In genomic region chrX:10215972-10216371, GRCm38 (mm10) we compare ENCODE assay signal across 8 mouse cellular contexts. TPM values are rescaled to one million over a fixed set of nuclear protein-coding genes. Genes with fewer than 3 reads are reported as not detected.
DNase-seq lines count a peak whose midpoint lies in the region; ATAC-seq lines count a peak whose summit lies in the region.

No protein-coding gene starts in this region.

- H3K4me2 ChIP-seq in heart, embryonic 11.5 days = peak overlapping the region; percentile 54
- H3K4me2 ChIP-seq in midbrain, embryonic 13.5 days (replicated peaks) = peak overlapping the region; percentile 60

- intact Hi-C loops in heart, postnatal 14 days (cut with DNase I) = no loop called here
- intact Hi-C loops in heart, postnatal 10 days (cut with DNase I) = no loop called here
- intact Hi-C loops in left cerebral cortex, postnatal 4 days (cut with DNase I) = no loop called here

- H3K4me3 ChIP-seq in heart, embryonic 11.5 days (ENCODE audit: low read depth, low read length) = peak overlapping the region; percentile 55
- peak overlapping the region; percentile 52 for H3K4me3 ChIP-seq in midbrain, embryonic 13.5 days (replicated peaks)

- 0 out of 2 replicates have a peak, but pooled peaks have one; percentile 4 for ATAC-seq in heart, embryonic 11.5 days (replicated peaks; ENCODE audit: insufficient number of reproducible peaks, low FRiP score, low TSS enrichment)
- peak; percentile 9; the same call in 1 of the 2 replicates for ATAC-seq in common myeloid progenitor, adult 5-6 weeks (replicated peaks; ENCODE audit: low read depth, poor library complexity, severe bottlenecking)
- ATAC-seq in midbrain, embryonic 13.5 days = peak; percentile 68

- DNase-seq in heart, postnatal 14 days = no peak
- peak; percentile 26 to 43 for DNase-seq in CD8-positive naive resting alpha-beta T cell, adult 2 months (ENCODE audit: low read depth in 2 of 2, low spot score in 2 of 2)
- peak; percentile 42 to 59 for DNase-seq in heart, postnatal 10 days
- DNase-seq in left cerebral cortex, postnatal 4 days = peak; percentile 1
- peak; percentile 32 for DNase-seq in thymus, postnatal 14 days

- H3K9me3 ChIP-seq in heart, embryonic 11.5 days (replicated peaks; ENCODE audit: control insufficient read depth, low read length) = no peaks in the 10 kb centered on the region
- H3K9me3 ChIP-seq in midbrain, embryonic 13.5 days = no peaks in the 10 kb centered on the region

- 19% methylated on average over 16 of the region's 16 CpGs for WGBS in heart, embryonic 11.5 days (ENCODE audit: insufficient replicate concordance)
- 32% methylated on average over 16 of the region's 16 CpGs for WGBS in midbrain, embryonic 13.5 days

- no peaks in the 10 kb centered on the region for H3K4me1 ChIP-seq in heart, embryonic 11.5 days (ENCODE audit: control insufficient read depth, insufficient read depth, low read length)
- peaks cover 7% of the 10 kb centered on the region for H3K4me1 ChIP-seq in midbrain, embryonic 13.5 days (replicated peaks)

- peak overlapping the region; percentile 50 for H3K27ac ChIP-seq in heart, embryonic 11.5 days (ENCODE audit: low read depth, low read length)
- H3K27ac ChIP-seq in midbrain, embryonic 13.5 days = peak overlapping the region; percentile 81

- no peaks in the 10 kb centered on the region for H3K36me3 ChIP-seq in heart, embryonic 11.5 days (ENCODE audit: control insufficient read depth, insufficient read depth, low read length)
- H3K36me3 ChIP-seq in midbrain, embryonic 13.5 days = no peaks in the 10 kb centered on the region

- no peaks in the 10 kb centered on the region for H3K27me3 ChIP-seq in heart, embryonic 11.5 days (ENCODE audit: control insufficient read depth, insufficient read depth, low read length)
- H3K27me3 ChIP-seq in midbrain, embryonic 13.5 days = no peaks in the 10 kb centered on the region

- H3K9ac ChIP-seq in heart, embryonic 11.5 days (ENCODE audit: low read depth, low read length) = peak overlapping the region; percentile 70; the same call in 1 of the 2 replicates
- peak overlapping the region; percentile 62 for H3K9ac ChIP-seq in midbrain, embryonic 13.5 days (replicated peaks)

RNA-seq across cellular contexts. Expression of gene Rpgr, which starts 0.7 kb away (rescaled TPM):
- 12.2 and 12.8 TPM in 2 replicates for polyA plus RNA-seq in heart, embryonic 11.5 days (2014; fragmentation: Nextera tagmentation; extraction: Ambion mirVana)
- 1 to 10 TPM; 3.5 to 4.3 TPM for total RNA-seq in heart, postnatal 14 days (2021)
- total RNA-seq in common myeloid progenitor, adult 5-6 weeks (2017) = 10.4 and 12.7 TPM in 2 replicates
- 1 to 10 TPM; 5.7 to 5.9 TPM for total RNA-seq in heart, postnatal 10 days (2021)
- total RNA-seq in left cerebral cortex, postnatal 4 days (2021) = 10 to 100 TPM; 29.0 to 31.3 TPM
- polyA plus RNA-seq in midbrain, embryonic 13.5 days (2015; fragmentation: Nextera tagmentation; extraction: Ambion mirVana) = 48.0 and 49.2 TPM in 2 replicates

RNA-seq across cellular contexts. Expression of gene Otc, which starts 36.1 kb away (rescaled TPM):
- polyA plus RNA-seq in heart, embryonic 11.5 days (2014; fragmentation: Nextera tagmentation; extraction: Ambion mirVana) = 0.21 TPM in 1 of 2 replicates, not detected in the other
- total RNA-seq in heart, postnatal 14 days (2021) = not detected
- total RNA-seq in common myeloid progenitor, adult 5-6 weeks (2017) = not detected in 2 replicates
- not detected for total RNA-seq in heart, postnatal 10 days (2021)
- total RNA-seq in left cerebral cortex, postnatal 4 days (2021) = not detected
- polyA plus RNA-seq in midbrain, embryonic 13.5 days (2015; fragmentation: Nextera tagmentation; extraction: Ambion mirVana) = not detected in 2 replicates

Comparison
In these comparisons a context has a peak if more than half of its experiments do, and no peak if none do; other contexts are left out.
1. DNase-seq: peak in CD8-positive naive resting alpha-beta T cell, adult 2 months (2 of 2), heart, postnatal 10 days (2 of 2), left cerebral cortex, postnatal 4 days (single experiment) and thymus, postnatal 14 days (single experiment); none in heart, postnatal 14 days (0 of 2).
2. ATAC-seq: peak in every context shown above with its lines; median percentile 68 in midbrain, embryonic 13.5 days; 9 in common myeloid progenitor, adult 5-6 weeks; 4 in heart, embryonic 11.5 days.